Mouse (Mus musculus): ENCODE measurements at regions not wholly inside any gene's neighbourhood (a gene's known extent, or its start where the extent isn't known, plus 50 kb on each side); places are given as distances from the start of the nearest gene placed in this dataset.
A peak's percentile ranks its signal among the peaks of the same experiment; 100 is the strongest.

DNA sequence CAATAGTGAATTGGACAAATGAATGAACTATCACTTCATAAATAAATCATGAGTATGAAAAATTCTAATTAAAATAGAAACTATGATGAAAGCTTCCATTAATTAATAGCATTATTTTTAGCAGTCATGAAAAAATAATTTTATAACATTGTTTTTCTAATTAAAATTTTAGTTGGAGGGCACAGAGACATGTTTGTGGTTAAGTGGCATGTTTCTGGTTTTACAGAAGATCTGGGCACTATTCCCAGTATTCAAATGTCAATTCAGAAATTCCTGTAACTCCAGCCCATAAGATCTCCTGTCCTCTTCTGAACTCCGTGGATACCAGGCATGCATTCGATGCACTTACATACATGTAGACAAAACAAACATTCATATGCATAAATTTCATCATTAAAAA, 650.6 kb upstream of the Lrfn5 start:
- H3K9me3 ChIP-seq (ENCODE audit: low read length): no peaks in the 10 kb centered on the region
- no peak overlapping the region for H3K9ac ChIP-seq
- no peak for DNase-seq
- ATAC-seq: no peak
- no peak overlapping the region for H3K27ac ChIP-seq (ENCODE audit: low read depth, low read length)
- H3K4me1 ChIP-seq (ENCODE audit: insufficient read depth): no peaks in the 10 kb centered on the region
- H3K4me3 ChIP-seq (ENCODE audit: low read depth, low read length): no peak overlapping the region
- no peak for TF ChIP-seq CTCF (IDR thresholded peaks at IDR 0.05; ENCODE audit: low read depth)
- H3K4me2 ChIP-seq (ENCODE audit: low read depth): no peak overlapping the region
- WGBS: 47% methylated on average over 2 of the region's 2 CpGs
- no peaks in the 10 kb centered on the region for H3K36me3 ChIP-seq (ENCODE audit: insufficient read depth)
- no peaks in the 10 kb centered on the region for H3K27me3 ChIP-seq (ENCODE audit: insufficient read depth, low read length)

DNA sequence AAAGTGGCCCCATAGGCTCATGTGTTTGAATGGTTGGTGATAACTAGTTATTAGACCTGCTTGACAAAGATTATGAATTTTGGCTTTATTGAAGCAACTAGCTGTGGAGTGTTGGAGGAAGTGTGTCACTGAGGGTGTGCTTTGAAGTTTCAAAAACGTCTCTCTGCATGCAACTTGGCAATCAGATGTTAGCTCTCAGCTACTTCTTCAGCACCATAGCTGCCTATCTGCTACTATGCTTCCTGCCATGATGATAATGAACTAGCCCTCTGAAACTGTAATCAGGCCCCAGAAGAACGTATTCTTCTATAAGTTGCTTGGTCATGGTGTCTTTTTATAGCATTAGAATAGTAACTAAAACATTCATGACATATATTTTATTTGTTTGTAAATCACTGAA, 630.5 kb upstream of the Lrfn5 start:
- 68% methylated on average over 2 of the region's 2 CpGs for WGBS
- no peak for TF ChIP-seq CTCF (IDR thresholded peaks at IDR 0.05; ENCODE audit: low read depth)
- ATAC-seq: no peak

GRCm38 (mm10) chr12:60894506-60894905, 628.4 kb upstream of the Lrfn5 start:
- 50% methylated on average over 1 of the region's 1 CpGs for WGBS

More for the DNA sequence above, 630.5 kb upstream of the Lrfn5 start:
- no peak for DNase-seq
- Histone ChIP-seq H3K27me3 (ENCODE audit: insufficient read depth, low read length) (no peaks in the 10 kb centered on the region), H3K9me3 (ENCODE audit: low read length) (no peaks in the 10 kb centered on the region), H3K9ac (no peak overlapping the region), H3K27ac (ENCODE audit: low read depth, low read length) (no peak overlapping the region), H3K4me1 (ENCODE audit: insufficient read depth) (no peaks in the 10 kb centered on the region), H3K36me3 (ENCODE audit: insufficient read depth) (no peaks in the 10 kb centered on the region), H3K4me3 (ENCODE audit: low read depth, low read length) (no peak overlapping the region), H3K4me2 (ENCODE audit: low read depth) (no peak overlapping the region)

DNA sequence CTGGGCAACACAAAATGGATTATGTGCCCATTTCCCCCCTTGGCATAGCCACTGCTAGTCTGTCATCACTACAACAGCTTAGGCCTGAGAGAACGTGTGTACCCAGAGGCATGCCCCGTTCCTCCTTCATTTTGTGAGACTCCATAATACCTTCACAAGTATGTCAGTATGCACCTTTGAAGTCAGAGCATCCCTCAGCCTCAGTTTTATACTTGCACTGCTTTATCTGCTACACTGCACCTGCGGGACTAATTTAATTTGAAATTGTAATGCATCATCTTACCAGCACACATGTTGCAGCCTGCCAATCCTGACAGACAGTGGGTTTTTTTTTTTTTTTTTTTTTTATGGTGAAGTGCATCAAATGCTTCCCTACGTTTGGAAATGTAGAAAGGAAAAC, 590.9 kb upstream of the Lrfn5 start:
- TF ChIP-seq CTCF (IDR thresholded peaks at IDR 0.05; ENCODE audit: low read depth): no peak
- peak; percentile 1 for DNase-seq
- Histone ChIP-seq H3K36me3 (ENCODE audit: insufficient read depth) (no peaks in the 10 kb centered on the region), H3K27me3 (ENCODE audit: insufficient read depth, low read length) (no peaks in the 10 kb centered on the region), H3K27ac (ENCODE audit: low read depth, low read length) (no peak overlapping the region), H3K4me3 (ENCODE audit: low read depth, low read length) (no peak overlapping the region), H3K4me2 (ENCODE audit: low read depth) (no peak overlapping the region), H3K9ac (no peak overlapping the region), H3K4me1 (ENCODE audit: insufficient read depth) (no peaks in the 10 kb centered on the region), H3K9me3 (ENCODE audit: low read length) (no peaks in the 10 kb centered on the region)
- no peak for ATAC-seq
- WGBS: 53% methylated on average over 4 of the region's 4 CpGs

More at GRCm38 (mm10) chr12:60894506-60894905, 628.4 kb upstream of the Lrfn5 start:
- Histone ChIP-seq H3K4me2 (ENCODE audit: low read depth) (no peak overlapping the region), H3K4me1 (ENCODE audit: insufficient read depth) (no peaks in the 10 kb centered on the region), H3K4me3 (ENCODE audit: low read depth, low read length) (no peak overlapping the region), H3K9ac (no peak overlapping the region), H3K27ac (ENCODE audit: low read depth, low read length) (no peak overlapping the region), H3K9me3 (ENCODE audit: low read length) (no peaks in the 10 kb centered on the region), H3K27me3 (ENCODE audit: insufficient read depth, low read length) (no peaks in the 10 kb centered on the region), H3K36me3 (ENCODE audit: insufficient read depth) (no peaks in the 10 kb centered on the region)
- ATAC-seq (no peak), DNase-seq (no peak)
- TF ChIP-seq CTCF (IDR thresholded peaks at IDR 0.05; ENCODE audit: low read depth): no peak

DNA sequence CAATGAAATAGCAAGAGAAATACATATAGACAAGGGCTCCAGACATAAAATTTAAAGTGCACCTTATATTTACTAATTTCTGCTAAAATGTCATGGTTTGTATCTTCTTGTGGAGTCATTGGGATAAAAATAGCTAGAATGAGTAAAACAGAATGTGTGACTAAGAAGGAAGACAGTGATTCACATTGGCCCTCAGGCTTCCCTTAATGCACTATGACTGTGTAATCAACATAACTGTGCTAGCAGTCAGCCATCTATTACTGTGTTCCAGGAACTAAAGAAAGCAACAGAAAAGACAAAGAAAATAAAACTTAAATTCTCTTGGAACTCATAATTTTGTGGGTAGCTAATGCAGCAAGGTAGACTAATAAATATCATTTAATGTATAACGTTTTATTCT, 555.5 kb upstream of the Lrfn5 start:
- no peak overlapping the region for H3K4me2 ChIP-seq (ENCODE audit: low read depth)
- H3K27ac ChIP-seq (ENCODE audit: low read depth, low read length): no peak overlapping the region
- WGBS: 90% methylated on average over 1 of the region's 1 CpGs
- H3K4me3 ChIP-seq (ENCODE audit: low read depth, low read length): no peak overlapping the region
- no peak overlapping the region for H3K9ac ChIP-seq
- DNase-seq (no peak), ATAC-seq (no peak)
- no peaks in the 10 kb centered on the region for H3K36me3 ChIP-seq (ENCODE audit: insufficient read depth)
- H3K4me1 ChIP-seq (ENCODE audit: insufficient read depth): no peaks in the 10 kb centered on the region
- no peak for TF ChIP-seq CTCF (IDR thresholded peaks at IDR 0.05; ENCODE audit: low read depth)
- no peaks in the 10 kb centered on the region for H3K9me3 ChIP-seq (ENCODE audit: low read length)
- H3K27me3 ChIP-seq (ENCODE audit: insufficient read depth, low read length): no peaks in the 10 kb centered on the region

DNA sequence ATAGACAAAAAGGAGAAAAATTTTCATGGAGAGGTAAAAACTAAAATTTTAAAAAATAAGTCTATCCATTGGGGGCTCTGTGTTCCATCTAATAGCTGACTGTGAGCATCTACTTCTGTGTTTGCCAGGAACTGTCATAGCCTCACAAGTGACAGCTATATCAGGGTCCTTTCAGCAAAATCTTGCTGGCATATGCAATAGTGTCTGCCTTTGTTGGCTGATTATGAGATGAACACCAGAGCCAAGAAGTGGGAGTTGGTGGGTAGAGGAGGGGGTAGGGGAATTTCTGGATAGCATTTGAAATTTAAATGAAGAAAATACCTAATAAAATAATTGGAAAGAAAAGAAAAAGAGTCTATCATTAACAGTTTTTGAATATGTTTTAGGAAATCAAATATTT, 544.5 kb upstream of the Lrfn5 start:
- Histone ChIP-seq H3K27ac (ENCODE audit: low read depth, low read length) (no peak overlapping the region), H3K36me3 (ENCODE audit: insufficient read depth) (no peaks in the 10 kb centered on the region), H3K4me3 (ENCODE audit: low read depth, low read length) (no peak overlapping the region), H3K4me2 (ENCODE audit: low read depth) (no peak overlapping the region), H3K4me1 (ENCODE audit: insufficient read depth) (no peaks in the 10 kb centered on the region), H3K9ac (no peak overlapping the region), H3K9me3 (ENCODE audit: low read length) (no peaks in the 10 kb centered on the region), H3K27me3 (ENCODE audit: insufficient read depth, low read length) (no peaks in the 10 kb centered on the region)
- no peak for TF ChIP-seq CTCF (IDR thresholded peaks at IDR 0.05; ENCODE audit: low read depth)
- DNase-seq (peak; percentile 6), ATAC-seq (no peak)

All from forebrain, postnatal 0 days (tissue).